Mouse (Mus musculus) c-Kit-negative CD71-positive TER-119-positive erythroid progenitor cells, embryonic 14.5 days (primary cell): Measurements from ENCODE around the gene Tsga10.
"Not testable (repeated sequence)": the region's sequence is repeated elsewhere in the genome, so short reads cannot be mapped to it uniquely, and the experiment has no call there.

Experiments
- DNase-seq: peaks from one replicate; pipeline ENCODE4 v3.0.0-alpha.2; 2013; ENCODE audit warnings: low read depth, low spot score

Gene Tsga10

GRCm38 (mm10) chr1:37864511-37865400 is 1.5 kb downstream of the Tsga10 start:
- DNase-seq = peak; percentile 95

- DNase-seq = no peak
These were observed 15.5 kb downstream of the Tsga10 start for GRCm38 (mm10) chr1:37850696-37851095.

- no peak for DNase-seq
These were observed 19.4 kb downstream of the Tsga10 start for GRCm38 (mm10) chr1:37846878-37847277.

- no peak for DNase-seq
These were observed 34.5 kb downstream of the Tsga10 start for GRCm38 (mm10) chr1:37831681-37832080.

- not testable (repeated sequence) for DNase-seq
These were observed 63.9 kb downstream of the Tsga10 start for GRCm38 (mm10) chr1:37802291-37802690.

- DNase-seq = no peak
These were observed 65.9 kb downstream of the Tsga10 start for GRCm38 (mm10) chr1:37800298-37800697.

GRCm38 (mm10) chr1:37799505-37799904 is 66.7 kb downstream of the Tsga10 start:
- DNase-seq = no peak

- DNase-seq = no peak
These were observed 106.8 kb downstream of the Tsga10 start for GRCm38 (mm10) chr1:37759407-37759806.

GRCm38 (mm10) chr1:37744650-37745259 is 121.5 kb downstream of the Tsga10 start:
- DNase-seq = no peak

- DNase-seq = no peak
These were observed 123.5 kb downstream of the Tsga10 start for GRCm38 (mm10) chr1:37742602-37743270.

- DNase-seq = no peak
These were observed 124.1 kb downstream of the Tsga10 start for GRCm38 (mm10) chr1:37742126-37742525.

- no peak for DNase-seq
These were observed 125.9 kb downstream of the Tsga10 start for GRCm38 (mm10) chr1:37740161-37740802.

GRCm38 (mm10) chr1:37738895-37739294 is 127.3 kb downstream of the Tsga10 start:
- no peak for DNase-seq

GRCm38 (mm10) chr1:37737045-37737444 is 129.2 kb downstream of the Tsga10 start:
- no peak for DNase-seq

GRCm38 (mm10) chr1:37735932-37736331 is 130.3 kb downstream of the Tsga10 start:
- DNase-seq = no peak

- no peak for DNase-seq
These were observed 131.4 kb downstream of the Tsga10 start for GRCm38 (mm10) chr1:37734841-37735240.

- DNase-seq = no peak
These were observed 136.9 kb downstream of the Tsga10 start for GRCm38 (mm10) chr1:37729353-37729752.

GRCm38 (mm10) chr1:37728053-37728452 is 138.2 kb downstream of the Tsga10 start:
- no peak for DNase-seq

- DNase-seq = no peak
These were observed 139.0 kb downstream of the Tsga10 start for GRCm38 (mm10) chr1:37727186-37727585.

- no peak for DNase-seq
These were observed 139.8 kb downstream of the Tsga10 start for GRCm38 (mm10) chr1:37726426-37726825.

GRCm38 (mm10) chr1:37725880-37726279 is 140.3 kb downstream of the Tsga10 start:
- DNase-seq = no peak

GRCm38 (mm10) chr1:37721092-37721491 is 145.1 kb downstream of the Tsga10 start:
- DNase-seq = no peak
